ENCODE assay signal across 11 mouse cellular contexts in genomic region chr2:165368496-165368895, GRCm38 (mm10). TPM values are rescaled to one million over a fixed set of nuclear protein-coding genes. Genes with fewer than 3 reads are reported as not detected.
DNase-seq lines count a peak whose midpoint lies in the region; ATAC-seq lines count a peak whose summit lies in the region.
"Had no signal": no experiment of that assay in that cellular context is flagged by ENCODE, and none has a peak within 500 bp of the region (broad histone marks: within the 10 kb centered on the region; RNA-seq: fewer than 3 reads in every experiment).

Gene Zfp663 (minus strand): TSS chr2:165368729.

- no peak within 1 kb of the TSS for H3K27ac ChIP-seq in heart, embryonic 13.5 days (replicated peaks)
- H3K27ac ChIP-seq in hindbrain, embryonic 13.5 days, result peak within 1 kb of the TSS; percentile 90
- peak within 1 kb of the TSS; percentile 89 for H3K27ac ChIP-seq in midbrain, embryonic 14.5 days (replicated peaks; ENCODE audit: low read depth, low read length)

- peaks cover 57% of the 10 kb centered on the region for H3K27me3 ChIP-seq in heart, embryonic 13.5 days (replicated peaks)
- H3K27me3 ChIP-seq in hindbrain, embryonic 13.5 days, result 0 out of 2 replicates have a peak, but pooled peaks cover 6% of the 10 kb centered on the region
- H3K27me3 ChIP-seq in midbrain, embryonic 14.5 days (ENCODE audit: control insufficient read depth, insufficient read depth, low read length), result no peaks in the 10 kb centered on the region

- no peak for DNase-seq in heart, adult 9 months (ENCODE audit: low spot score in 2 of 2)
- DNase-seq in ZHBTc4 (ENCODE audit: low read depth, low spot score), result peak; percentile 29
- peak; percentile 91 for DNase-seq in midbrain, embryonic 14.5 days
- no peak for DNase-seq in adrenal gland, postnatal 10 days
- no peak for DNase-seq in urinary bladder, postnatal 14 days (ENCODE audit: low spot score)
- no peak for DNase-seq in gastrocnemius, postnatal 10 days
- DNase-seq: cerebellum, postnatal 25 days had no signal

- WGBS in heart, embryonic 13.5 days, result 2% methylated on average over 27 of the region's 27 CpGs
- WGBS in hindbrain, embryonic 13.5 days, result under 1% methylated on average over 27 of the region's 27 CpGs
- under 1% methylated on average over 27 of the region's 27 CpGs for WGBS in midbrain, embryonic 14.5 days

- no peak for ATAC-seq in heart, embryonic 13.5 days (ENCODE audit: extremely low read depth, insufficient number of reproducible peaks, low FRiP score, low TSS enrichment)
- peak; percentile 49; the same call in 1 of the 2 replicates for ATAC-seq in hindbrain, embryonic 13.5 days (ENCODE audit: low FRiP score)
- ATAC-seq in midbrain, embryonic 14.5 days (ENCODE audit: low FRiP score, low TSS enrichment), result peak; percentile 67; the same call in 1 of the 2 replicates

- no peaks in the 10 kb centered on the region for H3K36me3 ChIP-seq in heart, embryonic 13.5 days
- H3K36me3 ChIP-seq in hindbrain, embryonic 13.5 days, result no peaks in the 10 kb centered on the region
- H3K36me3 ChIP-seq in midbrain, embryonic 14.5 days (ENCODE audit: control insufficient read depth, insufficient read depth, low read length), result no peaks in the 10 kb centered on the region

- peak within 1 kb of the TSS; percentile 32 for H3K4me3 ChIP-seq in heart, embryonic 13.5 days
- peak within 1 kb of the TSS; percentile 57 for H3K4me3 ChIP-seq in hindbrain, embryonic 13.5 days
- peak within 1 kb of the TSS; percentile 55 for H3K4me3 ChIP-seq in midbrain, embryonic 14.5 days (replicated peaks; ENCODE audit: low read depth, low read length)

- H3K9me3 ChIP-seq in heart, embryonic 13.5 days, result no peaks in the 10 kb centered on the region
- no peaks in the 10 kb centered on the region for H3K9me3 ChIP-seq in hindbrain, embryonic 13.5 days
- no peaks in the 10 kb centered on the region for H3K9me3 ChIP-seq in midbrain, embryonic 14.5 days (ENCODE audit: control insufficient read depth, low read length)

- peaks cover 26% of the 10 kb centered on the region for H3K4me1 ChIP-seq in heart, embryonic 13.5 days
- H3K4me1 ChIP-seq in hindbrain, embryonic 13.5 days (replicated peaks), result peaks cover 30% of the 10 kb centered on the region
- peaks cover 13% of the 10 kb centered on the region for H3K4me1 ChIP-seq in midbrain, embryonic 14.5 days (ENCODE audit: control insufficient read depth, insufficient read depth, low read length)

- peak within 1 kb of the TSS; percentile 61 for H3K4me2 ChIP-seq in heart, embryonic 13.5 days
- peak within 1 kb of the TSS; percentile 86 for H3K4me2 ChIP-seq in hindbrain, embryonic 13.5 days
- peak within 1 kb of the TSS; percentile 84 for H3K4me2 ChIP-seq in midbrain, embryonic 14.5 days (ENCODE audit: low read length)

- H3K9ac ChIP-seq in heart, embryonic 13.5 days, result no peak within 1 kb of the TSS
- peak within 1 kb of the TSS; percentile 77 for H3K9ac ChIP-seq in hindbrain, embryonic 13.5 days
- peak within 1 kb of the TSS; percentile 85 for H3K9ac ChIP-seq in midbrain, embryonic 14.5 days (replicated peaks; ENCODE audit: low read length)

RNA-seq across cellular contexts. Expression of gene Zfp663, which starts in this region (rescaled TPM):
- polyA plus RNA-seq in heart, embryonic 13.5 days (2015; fragmentation: Nextera tagmentation; extraction: Ambion mirVana), result 0.16 TPM in 1 of 2 replicates, not detected in the other
- 8.1 and 9.3 TPM in 2 replicates for polyA plus RNA-seq in hindbrain, embryonic 13.5 days (2015; fragmentation: Nextera tagmentation; extraction: Ambion mirVana)
- 8.4 and 10.8 TPM in 2 replicates for polyA plus RNA-seq in midbrain, embryonic 14.5 days (2014; fragmentation: Nextera tagmentation; extraction: Ambion mirVana)
- not detected for total RNA-seq in adrenal gland, postnatal 10 days (2021)
- total RNA-seq in gastrocnemius, postnatal 10 days (2021), result under 1 TPM in 1 of 2 experiments, not detected in 1; 0.23 TPM
- total RNA-seq: liver, adult 2 months had no signal
- polyA plus RNA-seq: C2C12; liver, adult 2 months had no signal

Comparison
In these comparisons a context has a peak if more than half of its experiments do, and no peak if none do; other contexts are left out.
1. DNase-seq: peak in ZHBTc4 (single experiment) and midbrain, embryonic 14.5 days (single experiment); none in heart, adult 9 months (0 of 2), adrenal gland, postnatal 10 days (single experiment), urinary bladder, postnatal 14 days (single experiment) and gastrocnemius, postnatal 10 days (single experiment).
2. Peak in every context shown above with its lines, with median percentiles within 50 percentile points of each other: H3K4me2 ChIP-seq and H3K4me3 ChIP-seq.